Mouse (Mus musculus): ENCODE results near the gene Gatb.

The Gatb gene

GRCm38 (mm10) chr3:85599526-85599925 is 25.6 kb downstream of the Gatb start:
- no peak for DNase-seq

- DNase-seq = no peak
These were observed 28.0 kb downstream of the Gatb start for GRCm38 (mm10) chr3:85601841-85602305.

- no peak for DNase-seq
These were observed 29.9 kb downstream of the Gatb start for GRCm38 (mm10) chr3:85603811-85604210.

GRCm38 (mm10) chr3:85606912-85607311 is 33.0 kb downstream of the Gatb start:
- peak; percentile 26 for DNase-seq

- no peak for DNase-seq
These were observed 33.8 kb downstream of the Gatb start for GRCm38 (mm10) chr3:85607753-85608152.

- DNase-seq = no peak
These were observed 42.5 kb downstream of the Gatb start for GRCm38 (mm10) chr3:85616389-85616788.

- DNase-seq = peak; percentile 7
These were observed 45.0 kb downstream of the Gatb start for GRCm38 (mm10) chr3:85618885-85619284.

- no peak for DNase-seq
These were observed 45.4 kb downstream of the Gatb start for GRCm38 (mm10) chr3:85619345-85619744.

GRCm38 (mm10) chr3:85619751-85620150 is 45.8 kb downstream of the Gatb start:
- no peak for DNase-seq

- DNase-seq = no peak
These were observed 56.1 kb downstream of the Gatb start for GRCm38 (mm10) chr3:85629895-85630510.

GRCm38 (mm10) chr3:85633733-85634132 is 59.8 kb downstream of the Gatb start:
- no peak for DNase-seq

- no peak for DNase-seq
These were observed 60.6 kb downstream of the Gatb start for GRCm38 (mm10) chr3:85634389-85635125.

GRCm38 (mm10) chr3:85635126-85635419 is 61.2 kb downstream of the Gatb start:
- no peak for DNase-seq

GRCm38 (mm10) chr3:85635591-85635990 is 61.7 kb downstream of the Gatb start:
- no peak for DNase-seq

- no peak for DNase-seq
These were observed 63.0 kb downstream of the Gatb start for GRCm38 (mm10) chr3:85636716-85637447.

- no peak for DNase-seq
These were observed 67.8 kb downstream of the Gatb start for GRCm38 (mm10) chr3:85641751-85642150.

GRCm38 (mm10) chr3:85644814-85645213 is 70.9 kb downstream of the Gatb start:
- no peak for DNase-seq

GRCm38 (mm10) chr3:85645517-85646004 is 71.6 kb downstream of the Gatb start:
- DNase-seq = no peak

- DNase-seq = no peak
These were observed 75.3 kb downstream of the Gatb start for GRCm38 (mm10) chr3:85649176-85649575.

- DNase-seq = no peak
These were observed 79.1 kb downstream of the Gatb start for GRCm38 (mm10) chr3:85652727-85653665.

- DNase-seq = no peak
These were observed 81.6 kb downstream of the Gatb start for GRCm38 (mm10) chr3:85655538-85655937.

- no peak for DNase-seq
These were observed 85.8 kb downstream of the Gatb start for GRCm38 (mm10) chr3:85659681-85660080.
